Mouse (Mus musculus) spleen, adult 18-20 months (tissue): ENCODE data around the gene Pdk2.
"Not testable (repeated sequence)": the region's sequence is repeated elsewhere in the genome, so short reads cannot be mapped to it uniquely, and the experiment has no call there.

Experiments used
- DNase-seq, 2 experiments: peaks; one replicate each; pipeline ENCODE4 v3.0.0; 2022; ENCODE audit warnings: mixed read lengths in 2 of 2

Pdk2 gene

DNA sequence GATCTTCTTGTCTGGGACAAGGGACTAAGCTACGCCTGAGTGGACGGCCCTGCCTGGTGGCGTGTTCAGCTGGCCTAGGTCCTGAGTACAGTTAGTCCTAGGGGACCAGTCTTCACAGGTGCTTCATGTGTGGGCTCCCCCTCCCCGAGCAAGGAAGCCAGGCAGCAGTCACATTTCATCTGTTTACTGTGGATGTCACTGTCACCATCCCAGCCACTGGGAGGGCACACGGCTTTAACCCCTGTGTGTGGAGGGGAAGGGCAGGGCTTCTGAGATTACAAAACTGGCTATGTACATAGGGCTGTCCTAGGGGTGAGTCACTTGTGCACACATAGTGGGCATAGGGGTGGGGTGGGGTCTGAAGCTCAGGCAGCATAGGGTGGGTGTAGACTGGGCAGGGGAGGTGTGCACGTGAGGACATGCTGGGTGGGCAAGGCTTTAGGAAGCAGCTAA, 15.0 kb downstream of the Pdk2 start:
- DNase-seq = no peak

DNA sequence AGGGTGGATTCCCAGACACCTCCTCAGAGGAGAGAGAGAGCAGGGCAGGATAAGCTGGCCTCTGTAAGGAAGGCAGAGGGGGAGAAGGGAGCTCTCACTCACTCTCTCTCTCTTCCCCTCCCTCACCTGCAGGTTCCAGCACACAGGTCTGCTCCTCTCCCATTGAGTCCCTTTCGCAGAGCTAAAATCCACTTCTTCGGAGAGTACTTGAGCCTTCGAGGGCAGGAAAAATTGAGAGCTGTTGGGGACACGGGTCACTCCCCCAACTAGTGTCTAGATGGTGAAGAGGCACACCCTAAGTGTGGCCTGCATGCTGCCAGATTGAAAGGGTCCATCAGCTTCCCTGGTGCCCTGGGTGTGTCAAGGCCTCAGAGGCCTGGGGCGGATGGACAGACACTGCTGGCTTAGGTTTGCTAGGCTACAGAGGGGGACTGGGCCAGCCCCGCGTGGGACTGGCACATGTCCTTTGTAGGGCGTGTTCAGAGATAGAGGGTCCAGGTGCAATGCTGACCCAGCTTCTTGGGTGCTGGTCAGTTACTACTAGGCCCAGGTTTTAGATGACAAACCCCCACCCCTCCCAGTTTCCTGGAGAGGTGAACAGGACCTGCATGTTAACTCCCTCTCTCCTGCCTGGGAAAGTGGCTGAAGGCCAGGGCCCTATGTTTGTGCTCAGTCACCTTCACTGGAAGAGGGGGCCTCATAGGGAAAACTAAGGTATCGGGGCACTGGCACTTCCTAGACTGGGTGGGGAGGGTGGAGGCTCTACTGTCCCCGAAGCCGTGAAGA, 15.7 kb downstream of the Pdk2 start:
- DNase-seq = no peak

DNA sequence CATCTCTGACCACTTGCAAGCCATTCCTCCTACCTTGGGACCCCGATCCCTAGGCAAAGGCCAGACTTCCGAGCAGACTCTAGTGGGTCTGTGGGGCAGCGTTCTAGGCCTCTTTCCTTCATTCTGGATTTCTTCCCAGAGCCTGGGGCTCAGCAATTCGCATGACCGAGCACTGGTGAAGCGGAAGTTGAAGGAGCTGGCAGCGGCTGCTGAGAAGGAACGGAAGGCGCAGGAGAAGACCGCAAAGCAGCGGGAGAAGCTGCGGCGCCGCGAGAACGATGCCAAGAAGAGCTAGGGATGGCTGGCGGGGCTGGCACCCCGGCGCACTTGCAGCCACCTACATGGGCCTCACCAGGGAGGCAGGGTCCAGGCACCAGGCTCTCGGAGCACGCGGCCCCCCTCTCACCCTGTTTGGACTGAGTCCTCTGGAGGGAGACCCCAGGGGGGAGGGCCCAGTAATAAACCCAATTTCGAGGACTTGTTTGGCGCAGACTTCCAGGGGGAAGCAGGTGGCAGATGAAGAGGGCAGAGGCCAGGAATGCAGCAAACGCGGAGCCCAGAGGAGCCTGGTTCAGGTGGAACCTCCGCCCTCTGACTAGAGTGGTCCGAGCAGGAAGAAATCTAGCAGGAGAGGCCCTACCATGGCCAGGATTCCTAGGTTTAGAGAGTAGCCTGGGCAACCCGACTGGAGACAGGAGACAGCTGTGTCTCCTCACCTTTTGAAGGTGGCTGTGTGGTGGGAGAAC, 16.5 kb downstream of the Pdk2 start:
- no peak for DNase-seq

DNA sequence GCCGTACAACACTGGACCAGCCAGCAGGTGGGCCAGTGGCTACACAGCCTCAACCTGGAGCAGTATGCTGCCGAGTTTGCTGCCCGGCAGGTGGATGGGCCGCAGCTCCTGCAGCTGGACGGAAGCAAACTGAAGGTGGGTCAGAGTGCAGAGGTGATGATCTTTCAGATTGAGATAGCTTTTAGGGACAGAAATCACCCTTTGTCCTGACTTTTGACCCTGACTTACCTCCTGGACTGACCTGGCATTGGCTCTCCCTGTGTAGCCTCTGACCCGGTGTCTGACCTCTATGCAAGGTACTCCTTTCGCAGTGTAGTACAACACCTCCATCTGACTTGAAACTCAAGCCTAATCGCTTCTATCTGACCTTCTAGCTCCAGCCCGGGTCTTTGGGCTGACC, 17.7 kb downstream of the Pdk2 start:
- DNase-seq = no peak

DNA sequence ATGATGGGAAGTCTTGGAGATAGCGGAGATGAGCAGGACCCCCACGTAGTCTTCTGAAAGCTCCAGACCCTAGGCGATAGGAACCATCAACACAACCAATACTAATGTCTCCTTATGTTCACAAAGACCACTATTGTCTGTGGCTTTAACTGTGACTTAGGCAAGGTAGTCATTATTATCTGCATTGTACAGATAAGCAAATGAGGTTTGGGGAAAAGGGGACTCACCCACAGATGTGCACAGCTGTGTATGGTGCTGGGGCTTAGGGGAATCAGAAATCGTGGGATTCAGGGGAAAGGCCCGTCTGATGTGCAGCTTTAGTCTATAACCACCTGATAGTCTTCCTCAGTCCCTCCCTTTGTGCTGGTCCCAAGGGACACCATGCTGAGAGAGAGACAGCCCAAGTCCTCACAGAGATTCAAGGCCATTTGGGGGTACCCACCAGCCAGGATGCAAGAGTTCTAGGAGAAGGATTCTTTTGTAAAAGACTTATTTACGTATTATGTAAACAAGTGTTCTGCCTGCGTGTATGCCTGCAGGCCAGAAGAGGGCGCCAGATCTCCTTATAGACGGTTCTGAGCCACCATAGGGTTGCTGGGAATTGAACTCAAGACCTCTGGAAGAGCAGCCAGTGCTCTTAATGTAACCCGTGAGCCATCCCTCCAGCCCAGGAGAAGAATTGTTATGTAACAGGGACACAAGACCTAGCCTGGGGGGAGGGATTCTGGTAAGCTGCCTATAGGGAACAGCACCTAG, 18.7 kb downstream of the Pdk2 start:
- peak in 1 of 2 experiments; percentile 9 for DNase-seq

DNA sequence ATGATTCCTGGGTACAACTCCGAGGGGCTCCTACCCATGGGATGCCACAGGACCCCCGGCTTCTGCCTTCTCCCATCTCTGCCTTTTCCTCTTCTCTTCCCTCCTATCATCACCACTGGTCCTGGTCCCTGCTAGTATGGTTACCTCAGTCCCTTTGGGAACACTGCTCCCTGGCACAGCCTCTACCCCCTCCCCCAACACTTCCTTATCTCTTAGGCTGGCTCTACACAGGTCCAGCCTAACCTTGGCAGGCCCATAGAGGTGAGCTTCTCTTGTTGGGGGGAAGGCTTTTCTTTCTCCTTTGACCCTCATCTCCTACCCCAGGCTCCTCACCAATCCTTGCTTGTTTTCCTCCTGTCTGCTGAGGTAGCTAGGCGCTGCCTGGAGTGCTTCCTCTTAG, 25.7 kb downstream of the Pdk2 start:
- DNase-seq = no peak

DNA sequence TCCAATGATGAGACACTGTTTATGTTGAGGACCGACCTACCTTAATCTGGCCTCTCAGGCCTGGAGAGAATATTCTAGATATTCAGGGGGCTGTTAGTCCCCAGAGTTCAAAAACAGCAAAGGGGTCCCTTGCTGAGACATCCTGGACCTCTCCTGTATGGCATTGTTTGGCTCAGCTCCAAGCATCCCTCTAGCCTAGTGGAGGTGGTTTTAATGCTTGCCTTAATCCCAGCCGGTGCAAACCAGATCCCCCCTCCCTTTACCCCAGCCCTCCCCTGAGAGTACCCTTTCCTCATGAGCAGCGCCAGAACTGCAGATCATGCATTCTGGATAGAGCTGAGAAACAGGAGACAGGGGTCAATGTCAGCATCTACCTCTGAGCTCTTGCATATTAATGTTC, 28.7 kb downstream of the Pdk2 start:
- DNase-seq = no peak

DNA sequence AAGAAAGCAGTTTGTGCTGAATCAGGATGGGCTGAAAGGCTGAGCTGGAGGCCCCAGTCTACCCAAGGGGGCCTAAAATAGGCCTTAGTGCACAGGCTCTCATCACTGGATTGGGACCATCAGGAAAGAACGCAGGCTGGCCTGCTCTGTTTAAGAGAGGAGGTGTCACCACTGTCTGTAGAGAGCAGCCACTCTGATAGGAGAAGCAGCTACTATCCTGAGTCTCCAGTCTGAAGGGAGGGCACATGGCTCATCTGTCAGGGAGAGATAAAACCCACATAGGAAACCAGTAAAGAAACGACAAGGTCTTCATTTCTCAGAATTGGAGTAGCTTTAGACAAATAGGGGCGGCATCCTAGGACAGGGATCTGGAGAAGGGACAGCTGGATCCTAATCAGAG, 29.1 kb downstream of the Pdk2 start:
- no peak for DNase-seq

DNA sequence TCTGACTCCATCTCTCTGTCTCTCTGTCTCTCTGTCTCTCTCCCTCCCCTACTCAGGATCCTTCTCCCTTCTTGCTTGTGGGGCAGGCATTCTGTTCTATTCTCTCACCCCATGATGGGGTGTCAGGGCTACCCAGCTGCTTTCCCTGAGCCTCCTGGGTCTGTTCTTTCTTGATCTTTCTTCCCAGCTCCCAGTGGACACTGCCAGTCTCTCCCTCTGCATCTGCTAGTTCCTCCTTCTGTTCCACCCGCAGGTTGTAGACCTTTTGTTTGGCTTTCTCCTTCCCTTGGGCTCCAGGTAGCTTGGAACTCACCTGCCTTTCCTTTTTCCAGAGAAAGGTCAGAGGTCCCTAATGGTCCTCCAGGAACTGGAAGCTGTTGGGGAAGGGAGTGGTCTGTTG, 29.7 kb downstream of the Pdk2 start:
- no peak for DNase-seq

DNA sequence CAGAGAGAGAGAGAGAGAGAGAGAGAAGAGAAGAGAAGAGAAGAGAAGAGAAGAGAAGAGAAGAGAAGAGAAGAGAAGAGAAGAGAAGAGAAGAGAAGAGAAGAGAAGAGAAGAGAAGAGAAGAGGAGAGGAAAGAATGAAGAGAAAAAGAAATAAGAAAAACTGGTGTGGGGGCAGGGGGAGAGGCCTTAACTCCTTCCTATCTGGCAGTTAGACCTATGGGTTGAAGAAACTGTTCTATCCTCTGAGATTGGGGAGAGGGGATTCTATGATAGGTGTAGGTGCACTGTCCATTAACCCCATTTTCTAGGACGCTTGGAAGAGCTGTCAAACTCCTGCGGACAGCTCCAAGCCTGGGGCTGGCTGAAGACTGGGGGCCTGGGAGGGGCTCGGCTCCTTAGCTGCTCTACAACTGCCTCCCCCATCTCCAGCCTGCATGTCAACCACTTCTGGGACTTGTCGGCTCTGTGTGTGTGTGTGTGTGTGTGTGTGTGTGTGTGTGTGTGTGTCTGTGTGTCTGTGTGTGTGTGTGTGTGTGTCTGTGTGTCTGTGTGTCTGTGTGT, 30.2 kb downstream of the Pdk2 start:
- DNase-seq = not testable (repeated sequence)

DNA sequence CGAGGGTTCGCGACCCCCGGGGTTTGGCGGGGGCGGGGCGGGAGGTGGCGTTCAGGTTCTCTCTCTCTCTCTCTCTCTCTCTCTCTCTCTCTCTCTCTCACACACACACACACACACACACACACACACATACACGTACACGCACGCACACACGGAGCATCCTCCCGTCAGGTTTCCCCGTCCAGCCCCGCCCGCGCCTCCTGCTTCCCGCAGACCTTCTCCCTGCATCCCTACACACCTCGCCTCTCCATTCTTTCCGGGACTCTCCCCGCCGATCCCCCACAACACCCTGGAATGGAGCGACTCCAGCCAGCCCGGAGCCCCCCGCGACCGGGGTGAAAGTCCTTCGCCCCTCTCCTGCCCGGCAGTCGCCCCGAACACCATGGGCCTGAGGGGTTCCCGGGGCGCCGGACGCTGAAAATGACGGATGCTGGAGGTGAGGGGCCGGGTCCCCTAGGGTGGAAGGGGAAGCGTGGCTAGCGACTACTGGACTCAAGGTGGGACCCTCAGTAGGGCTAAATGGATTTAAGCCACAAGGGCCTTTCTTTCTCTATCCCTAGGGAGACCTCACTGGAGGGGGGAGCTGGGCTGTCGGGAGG, 30.9 kb downstream of the Pdk2 start:
- peak in 1 of 2 experiments; percentile 12 for DNase-seq

DNA sequence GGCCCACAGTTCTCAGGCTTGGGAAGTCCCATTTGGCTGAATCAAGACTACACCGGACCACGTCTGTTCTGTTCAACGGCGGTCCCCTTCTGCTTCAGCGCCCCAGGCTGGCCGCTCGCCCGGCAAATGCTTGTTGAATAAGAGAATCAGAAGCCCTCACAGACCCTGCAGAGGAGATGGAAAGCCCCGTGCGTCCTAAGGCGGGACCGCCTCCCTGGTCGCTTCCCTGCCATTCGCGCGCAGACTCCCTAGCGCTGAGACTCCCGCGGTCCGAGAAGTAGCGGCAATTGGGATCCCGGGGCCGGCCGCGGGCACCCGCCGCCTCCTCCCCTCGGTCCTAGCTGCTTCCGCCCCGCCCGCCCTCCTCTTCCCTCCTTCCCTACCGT, 31.5 kb downstream of the Pdk2 start, which contains the start of gene Samd14:
Samd14 (plus strand) TSS at position 251 of the 386 bp plus-strand sequence.
- DNase-seq = peak in 1 of 2 experiments; percentile 39

DNA sequence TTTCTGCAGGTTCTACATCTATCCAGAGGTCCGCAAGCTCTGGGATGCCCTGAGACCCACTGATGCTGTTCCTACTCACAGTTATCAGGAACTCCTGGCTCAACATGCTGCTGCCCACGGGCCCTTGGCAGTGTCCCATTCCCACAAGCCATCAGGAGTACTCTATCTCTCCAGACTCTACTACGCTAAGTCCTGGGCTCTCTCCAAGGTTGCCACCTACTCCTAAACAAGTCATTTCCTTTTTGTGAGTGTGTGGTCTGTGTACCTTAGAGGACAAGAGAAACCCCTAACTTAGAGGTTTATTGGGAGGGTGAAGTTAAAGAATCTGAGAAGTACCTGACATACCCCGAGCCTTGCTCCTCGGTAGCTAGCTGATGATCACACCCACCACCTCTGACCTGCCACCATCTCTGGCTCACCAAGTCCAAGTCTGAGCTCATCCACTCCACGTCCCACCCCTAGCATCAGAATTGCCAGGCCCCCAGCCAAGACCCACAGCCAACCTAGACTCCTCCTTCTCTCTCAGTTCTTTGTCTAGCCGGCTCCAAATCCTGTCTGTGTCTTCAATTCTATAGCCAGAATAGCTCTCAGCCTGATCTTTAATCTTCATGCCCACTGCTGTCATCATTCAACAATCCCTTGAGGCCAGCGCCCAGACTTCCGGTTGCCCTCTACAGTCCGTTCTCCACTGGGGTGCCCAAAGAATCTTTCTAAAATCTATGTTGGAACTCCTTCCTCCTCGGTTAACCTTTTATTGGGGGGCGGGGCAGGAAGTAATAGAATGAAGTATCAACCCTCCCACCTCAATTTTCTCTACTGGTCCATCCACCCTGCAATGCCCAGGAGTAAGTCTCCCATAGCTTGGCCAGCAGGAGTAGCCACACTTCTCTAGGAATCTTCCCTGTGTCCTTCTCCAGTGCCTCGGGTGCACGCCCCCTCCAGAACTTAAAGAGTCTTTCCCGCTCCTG, 32.2 kb downstream of the Pdk2 start:
- no peak for DNase-seq

DNA sequence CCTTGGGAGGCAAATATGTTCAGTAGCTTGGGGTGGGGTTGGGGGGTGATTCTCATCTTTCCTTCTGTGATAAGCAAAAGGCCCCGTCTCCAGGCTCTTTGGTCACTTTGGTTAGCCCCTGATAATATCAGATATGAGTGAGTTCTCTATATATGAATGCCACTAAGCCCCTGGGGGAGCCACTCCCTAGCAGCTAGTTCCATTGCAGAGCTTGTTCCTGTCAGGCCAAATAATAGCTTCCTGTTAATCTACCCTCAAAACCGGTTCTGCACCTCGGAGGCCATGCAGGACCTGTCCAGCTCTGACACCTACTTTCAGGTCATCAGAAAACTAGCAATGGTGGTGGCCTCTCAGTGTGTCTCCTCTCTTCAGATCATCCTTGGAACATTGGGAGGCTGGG, 33.7 kb downstream of the Pdk2 start:
- no peak for DNase-seq

DNA sequence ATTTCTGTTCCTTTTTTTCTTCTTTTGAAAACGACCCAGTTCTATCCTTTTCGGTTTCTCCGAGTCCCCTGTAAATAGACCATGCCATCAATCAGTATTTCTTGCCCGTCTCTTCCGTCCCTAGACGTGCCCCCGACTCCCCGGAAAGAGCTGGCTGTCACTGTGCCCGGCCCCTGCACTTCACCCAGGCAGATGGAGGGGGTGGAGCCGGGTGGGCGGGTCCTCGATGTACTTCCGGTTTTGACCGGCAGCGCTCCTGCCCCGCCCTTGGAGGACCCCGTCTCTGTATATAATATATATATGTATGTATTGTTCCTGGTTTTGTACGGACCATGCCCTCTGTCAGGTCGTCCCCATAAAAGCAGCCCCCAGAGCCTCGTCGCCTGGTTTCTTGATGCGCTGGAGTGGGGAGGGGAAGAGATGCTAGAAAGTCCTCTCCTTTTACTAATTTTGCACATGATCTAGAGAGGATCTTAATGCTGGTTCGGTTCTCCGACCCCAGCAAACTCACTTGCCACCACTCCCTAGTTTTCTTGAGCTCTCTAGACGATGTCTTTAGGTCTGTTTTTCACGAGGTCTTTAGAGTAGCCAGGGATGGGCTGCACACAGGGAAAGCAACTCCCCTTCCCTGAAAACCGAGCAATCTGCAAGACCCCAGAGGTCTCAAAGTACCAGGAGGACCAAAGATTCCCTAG, 34.5 kb downstream of the Pdk2 start:
- DNase-seq = peak; percentile 80 to 85

DNA sequence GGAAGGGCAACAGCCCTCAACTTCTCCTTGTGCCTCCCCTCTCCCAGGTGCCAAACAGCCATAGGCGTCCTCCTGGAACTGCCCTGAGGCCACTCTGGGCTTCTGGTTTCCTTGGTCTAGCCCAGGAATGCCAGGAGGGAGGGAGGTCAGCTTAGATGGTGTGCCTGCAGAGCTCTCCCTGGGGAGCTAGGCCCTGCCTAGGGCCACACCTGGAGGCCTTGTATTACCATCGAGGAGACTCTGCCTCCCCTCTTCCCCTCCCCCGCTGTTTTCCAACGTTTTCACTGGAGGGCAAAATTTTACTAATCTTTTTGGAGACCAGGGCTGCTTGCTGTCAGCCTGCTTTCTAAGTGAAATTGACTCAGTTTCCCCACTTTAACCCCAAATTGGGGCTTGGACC, 35.1 kb downstream of the Pdk2 start:
- DNase-seq = peak in 1 of 2 experiments; percentile 16

DNA sequence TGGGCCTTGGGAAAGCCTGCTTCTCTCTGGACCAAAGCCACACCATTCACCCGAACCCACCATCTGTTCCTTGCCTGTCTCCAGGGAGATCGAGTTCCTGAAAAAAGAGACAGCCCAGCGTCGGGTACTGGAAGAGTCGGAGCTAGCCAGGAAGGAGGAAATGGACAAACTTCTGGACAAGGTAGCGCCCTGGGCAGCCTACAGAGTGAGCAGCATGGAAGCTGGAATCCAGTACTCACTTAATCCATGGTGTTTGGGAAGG, 36.3 kb downstream of the Pdk2 start:
- no peak for DNase-seq

DNA sequence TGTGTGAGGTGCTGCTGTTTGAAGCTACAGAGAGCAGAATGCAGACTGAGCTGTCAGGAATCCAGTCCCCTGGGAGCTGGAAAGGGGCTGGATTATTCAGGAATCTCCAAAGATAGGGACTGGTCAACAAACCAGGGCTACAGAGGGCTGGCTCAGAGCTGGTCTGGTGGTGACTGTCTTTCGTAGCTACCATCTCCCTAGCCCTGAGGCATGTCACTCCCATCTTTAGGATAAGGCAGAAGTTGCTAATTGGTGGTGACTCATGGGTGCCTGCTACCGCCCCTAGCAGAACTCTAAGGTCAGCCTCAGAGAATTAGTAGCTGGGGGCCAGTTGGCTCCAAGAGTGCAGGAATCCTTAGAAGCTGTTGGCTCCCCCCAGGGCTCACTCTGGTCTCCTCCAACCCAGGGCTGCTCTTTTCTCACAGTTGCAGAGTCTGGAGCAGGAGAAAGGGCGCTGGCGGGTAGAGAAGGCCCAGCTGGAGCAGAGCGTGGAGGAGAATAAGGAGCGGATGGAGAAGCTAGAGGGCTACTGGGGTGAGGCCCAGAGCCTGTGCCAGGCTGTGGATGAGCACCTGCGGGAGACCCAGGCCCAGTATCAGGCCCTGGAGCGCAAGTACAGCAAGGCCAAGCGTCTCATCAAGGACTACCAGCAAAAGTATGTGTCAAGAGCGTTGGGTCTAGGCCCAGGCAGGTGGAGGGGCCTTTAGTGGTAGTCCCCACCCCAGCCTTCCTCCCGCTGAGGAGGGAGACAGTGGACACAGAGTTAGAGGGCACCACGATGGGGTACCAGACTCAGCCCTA, 36.8 kb downstream of the Pdk2 start:
- no peak for DNase-seq

DNA sequence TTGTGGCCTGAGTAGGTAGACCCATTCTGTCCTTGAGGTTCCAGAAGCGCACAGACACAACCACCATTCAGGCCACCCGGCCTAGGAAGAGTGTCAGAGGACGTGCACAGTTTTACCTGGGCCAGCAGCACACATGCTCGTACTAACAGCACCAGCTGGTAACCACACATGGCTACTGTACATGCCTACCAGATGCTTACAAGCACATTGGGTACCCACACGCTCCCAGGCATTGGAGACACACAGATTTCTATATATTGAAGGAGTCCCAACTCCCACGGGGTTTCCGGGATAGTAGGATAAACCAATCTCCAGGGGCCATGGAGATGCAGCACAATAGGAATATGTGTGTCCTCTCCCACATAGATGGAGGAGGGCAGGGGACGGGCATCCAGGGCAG, 38.4 kb downstream of the Pdk2 start:
- no peak for DNase-seq
